Mouse (Mus musculus): Measurements from ENCODE around the gene Rac2. TPM values are rescaled to one million over a fixed set of nuclear protein-coding genes. Genes with fewer than 3 reads are reported as not detected.
A peak's percentile ranks its signal among the peaks of the same experiment; 100 is the strongest.

The Rac2 gene
- 2.6 and 2.9 TPM in 2 replicates for total RNA-seq (2012; rRNA removed)

GRCm38 (mm10) chr15:78572658-78573397 lies at the start of gene Rac2:
Rac2 (minus strand) TSS chr15:78572783.
- Histone ChIP-seq H3K4me1 (ENCODE audit: control insufficient read depth in 2 of 2, insufficient read depth in 2 of 2, low read length in 2 of 2, poor library complexity in 1 of 2) (peaks cover 2 to 4% of the 10 kb centered on the region in 2 experiments; a peak in 3 of 4 replicates), H3K36me3 (ENCODE audit: control insufficient read depth, insufficient read depth, low read length, poor library complexity, severe bottlenecking) (no peaks in the 10 kb centered on the region), H3K9me3 (ENCODE audit: control insufficient read depth, insufficient read depth, low read depth, low read length) (no peaks in the 10 kb centered on the region), H3K9ac (ENCODE audit: insufficient read depth, low read depth, low read length, poor library complexity, severe bottlenecking) (no peak within 1 kb of the TSS), H3K27ac (ENCODE audit: insufficient read depth, low read depth, low read length, poor library complexity, severe bottlenecking) (no peak within 1 kb of the TSS), H3K4me3 (ENCODE audit: insufficient read depth in 1 of 2, low read depth in 1 of 2, low read length in 2 of 2, poor library complexity in 1 of 2, severe bottlenecking in 1 of 2) (no peak within 1 kb of the TSS)
- TF ChIP-seq MAFK (IDR thresholded peaks at IDR 0.05; ENCODE audit: insufficient read depth, low read depth, low read length) (no peak), HCFC1 (IDR thresholded peaks at IDR 0.05; ENCODE audit: borderline replicate concordance, insufficient read depth, low read length) (no peak), ZC3H11A (IDR thresholded peaks at IDR 0.05; ENCODE audit: borderline replicate concordance, low read depth, low read length) (no peak), CHD2 (IDR thresholded peaks at IDR 0.05; ENCODE audit: low read depth, low read length) (no peak)
- in situ Hi-C loops (cut with MboI; ENCODE audit: low sequenced_read_pairs in 2 of 2, unreplicated experiment in 2 of 2), result no loop called here
- no peak for DNase-seq (ENCODE audit: low read depth, low spot score)

DNA sequence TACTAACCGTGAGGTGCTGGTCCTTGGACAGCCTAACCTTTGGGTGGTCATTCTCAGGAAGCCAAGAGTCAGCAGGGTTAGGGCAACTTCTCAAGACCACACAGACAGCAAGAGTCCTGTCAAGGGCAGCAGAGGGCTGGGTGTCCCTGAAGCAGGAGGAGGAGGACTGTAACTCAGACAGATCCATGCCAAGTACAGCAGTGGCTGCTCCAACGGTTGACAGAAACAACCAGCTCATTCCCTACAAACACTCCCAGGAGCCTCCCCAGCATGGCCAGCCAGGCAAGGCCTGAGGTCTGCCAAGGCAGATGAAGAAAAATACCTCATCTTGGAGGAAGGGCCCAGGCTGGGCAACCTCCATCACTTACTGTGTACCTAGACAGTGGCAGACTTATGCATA lies 44.4 kb upstream of the Rac2 start:
- no peak for DNase-seq (ENCODE audit: low read depth, low spot score)
- H3K9ac ChIP-seq (ENCODE audit: insufficient read depth, low read depth, low read length, poor library complexity, severe bottlenecking), result no peak overlapping the region
- in situ Hi-C loops (cut with MboI; ENCODE audit: low sequenced_read_pairs in 2 of 2, unreplicated experiment in 2 of 2), result no loop called here

GRCm38 (mm10) chr15:78614536-78614935 lies 42.0 kb upstream of the Rac2 start:
- H3K36me3 ChIP-seq (ENCODE audit: control insufficient read depth, insufficient read depth, low read length, poor library complexity, severe bottlenecking), result no peaks in the 10 kb centered on the region
- peaks cover 0 to 6% of the 10 kb centered on the region in 2 experiments; a peak in 1 of 4 replicates for H3K4me1 ChIP-seq (ENCODE audit: control insufficient read depth in 2 of 2, insufficient read depth in 2 of 2, low read length in 2 of 2, poor library complexity in 1 of 2)
- in situ Hi-C loops (cut with MboI; ENCODE audit: low sequenced_read_pairs in 2 of 2, unreplicated experiment in 2 of 2), result no loop called here
- DNase-seq (ENCODE audit: low read depth, low spot score), result no peak
- no peaks in the 10 kb centered on the region for H3K9me3 ChIP-seq (ENCODE audit: control insufficient read depth, insufficient read depth, low read depth, low read length)
- TF ChIP-seq HCFC1 (IDR thresholded peaks at IDR 0.05; ENCODE audit: borderline replicate concordance, insufficient read depth, low read length) (no peak), MAFK (IDR thresholded peaks at IDR 0.05; ENCODE audit: insufficient read depth, low read depth, low read length) (no peak), ZC3H11A (IDR thresholded peaks at IDR 0.05; ENCODE audit: borderline replicate concordance, low read depth, low read length) (no peak), CHD2 (IDR thresholded peaks at IDR 0.05; ENCODE audit: low read depth, low read length) (no peak), ZNF384 (IDR thresholded peaks at IDR 0.05; ENCODE audit: low read depth, low read length) (no peak)
- H3K4me3 ChIP-seq (ENCODE audit: insufficient read depth in 1 of 2, low read depth in 1 of 2, low read length in 2 of 2, poor library complexity in 1 of 2, severe bottlenecking in 1 of 2), result no peak overlapping the region
- H3K27ac ChIP-seq (ENCODE audit: insufficient read depth, low read depth, low read length, poor library complexity, severe bottlenecking), result no peak overlapping the region
- no peak overlapping the region for H3K9ac ChIP-seq (ENCODE audit: insufficient read depth, low read depth, low read length, poor library complexity, severe bottlenecking)

More for the DNA sequence above, 44.4 kb upstream of the Rac2 start:
- H3K9me3 ChIP-seq (ENCODE audit: control insufficient read depth, insufficient read depth, low read depth, low read length), result no peaks in the 10 kb centered on the region
- no peak for TF ChIP-seq MAFK (IDR thresholded peaks at IDR 0.05; ENCODE audit: insufficient read depth, low read depth, low read length)
- TF ChIP-seq ZC3H11A (IDR thresholded peaks at IDR 0.05; ENCODE audit: borderline replicate concordance, low read depth, low read length), result no peak
- no peak for TF ChIP-seq ZNF384 (IDR thresholded peaks at IDR 0.05; ENCODE audit: low read depth, low read length)
- TF ChIP-seq HCFC1 (IDR thresholded peaks at IDR 0.05; ENCODE audit: borderline replicate concordance, insufficient read depth, low read length), result no peak
- no peak for TF ChIP-seq CHD2 (IDR thresholded peaks at IDR 0.05; ENCODE audit: low read depth, low read length)
- H3K4me1 ChIP-seq (ENCODE audit: control insufficient read depth in 2 of 2, insufficient read depth in 2 of 2, low read length in 2 of 2, poor library complexity in 1 of 2), result no peaks in the 10 kb centered on the region
- no peak overlapping the region for H3K4me3 ChIP-seq (ENCODE audit: insufficient read depth in 1 of 2, low read depth in 1 of 2, low read length in 2 of 2, poor library complexity in 1 of 2, severe bottlenecking in 1 of 2)
- no peak overlapping the region; the same call in 1 of the 2 replicates for H3K27ac ChIP-seq (ENCODE audit: insufficient read depth, low read depth, low read length, poor library complexity, severe bottlenecking)
- H3K36me3 ChIP-seq (ENCODE audit: control insufficient read depth, insufficient read depth, low read length, poor library complexity, severe bottlenecking), result no peaks in the 10 kb centered on the region

DNA sequence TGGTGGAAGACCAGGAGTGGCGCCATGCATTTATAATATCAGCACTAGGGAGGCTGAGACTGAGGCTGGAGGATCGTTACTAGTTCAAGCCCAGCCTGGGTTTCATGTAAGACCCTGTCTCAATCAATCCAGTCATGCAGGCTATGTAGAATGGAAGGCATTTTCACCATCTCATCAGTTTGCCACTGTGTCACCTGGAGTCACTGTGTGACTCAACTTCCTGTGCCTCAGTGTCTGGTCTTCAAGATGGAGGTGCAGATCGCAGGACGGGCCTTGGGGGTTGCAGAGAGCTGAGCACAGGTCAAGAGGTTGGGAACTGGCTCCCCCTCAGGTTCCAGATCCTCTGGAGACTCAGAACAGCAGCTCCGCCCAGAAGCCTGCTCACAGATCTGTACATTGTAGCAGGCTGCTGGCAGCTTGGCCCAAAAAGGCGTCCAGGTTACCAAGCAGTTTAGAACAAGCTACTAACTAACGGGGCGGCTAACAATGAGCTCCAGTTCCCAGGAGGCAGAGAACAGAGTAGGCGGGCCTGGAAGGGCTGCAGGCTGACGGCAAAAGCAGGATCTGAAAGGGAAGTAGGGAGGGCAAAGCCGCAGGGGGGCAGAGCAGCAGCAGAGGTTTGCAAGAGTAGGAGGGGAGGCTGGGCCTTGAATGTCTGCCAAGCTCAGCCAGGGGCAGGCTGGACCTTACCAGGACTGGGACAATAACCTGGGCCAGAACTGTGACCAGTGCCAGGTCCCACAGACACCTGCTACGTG lies 38.3 kb upstream of the Rac2 start:
- Histone ChIP-seq H3K27ac (ENCODE audit: insufficient read depth, low read depth, low read length, poor library complexity, severe bottlenecking) (no peak overlapping the region), H3K9ac (ENCODE audit: insufficient read depth, low read depth, low read length, poor library complexity, severe bottlenecking) (no peak overlapping the region), H3K9me3 (ENCODE audit: control insufficient read depth, insufficient read depth, low read depth, low read length) (no peaks in the 10 kb centered on the region), H3K4me3 (ENCODE audit: insufficient read depth in 1 of 2, low read depth in 1 of 2, low read length in 2 of 2, poor library complexity in 1 of 2, severe bottlenecking in 1 of 2) (peak overlapping the region in 1 of 2 experiments; percentile 16; a peak in 2 of 4 replicates), H3K4me1 (ENCODE audit: control insufficient read depth in 2 of 2, insufficient read depth in 2 of 2, low read length in 2 of 2, poor library complexity in 1 of 2) (peaks cover 0 to 6% of the 10 kb centered on the region in 2 experiments; a peak in 1 of 4 replicates), H3K36me3 (ENCODE audit: control insufficient read depth, insufficient read depth, low read length, poor library complexity, severe bottlenecking) (no peaks in the 10 kb centered on the region)
- TF ChIP-seq ZNF384 (IDR thresholded peaks at IDR 0.05; ENCODE audit: low read depth, low read length) (no peak), HCFC1 (IDR thresholded peaks at IDR 0.05; ENCODE audit: borderline replicate concordance, insufficient read depth, low read length) (no peak), ZC3H11A (IDR thresholded peaks at IDR 0.05; ENCODE audit: borderline replicate concordance, low read depth, low read length) (no peak), MAFK (IDR thresholded peaks at IDR 0.05; ENCODE audit: insufficient read depth, low read depth, low read length) (no peak), CHD2 (IDR thresholded peaks at IDR 0.05; ENCODE audit: low read depth, low read length) (no peak)
- DNase-seq (ENCODE audit: low read depth, low spot score), result no peak
- in situ Hi-C loops (cut with MboI; ENCODE audit: low sequenced_read_pairs in 2 of 2, unreplicated experiment in 2 of 2), result no loop called here
